Mouse (Mus musculus) ES-E14 (cell line): ENCODE measurements around the gene Phldb3.

Experiments used
- CHD2 ChIP-seq: IDR thresholded peaks from 2 replicates; pipeline ENCODE4 v1.6.1; 2014; ENCODE audit warnings: mild to moderate bottlenecking, low read depth, low read length, inconsistent platforms
- ZNF384 ChIP-seq: IDR thresholded peaks from 2 replicates; pipeline ENCODE4 v1.6.1; 2012; ENCODE audit warnings: low read depth, low read length, inconsistent platforms

DNA sequence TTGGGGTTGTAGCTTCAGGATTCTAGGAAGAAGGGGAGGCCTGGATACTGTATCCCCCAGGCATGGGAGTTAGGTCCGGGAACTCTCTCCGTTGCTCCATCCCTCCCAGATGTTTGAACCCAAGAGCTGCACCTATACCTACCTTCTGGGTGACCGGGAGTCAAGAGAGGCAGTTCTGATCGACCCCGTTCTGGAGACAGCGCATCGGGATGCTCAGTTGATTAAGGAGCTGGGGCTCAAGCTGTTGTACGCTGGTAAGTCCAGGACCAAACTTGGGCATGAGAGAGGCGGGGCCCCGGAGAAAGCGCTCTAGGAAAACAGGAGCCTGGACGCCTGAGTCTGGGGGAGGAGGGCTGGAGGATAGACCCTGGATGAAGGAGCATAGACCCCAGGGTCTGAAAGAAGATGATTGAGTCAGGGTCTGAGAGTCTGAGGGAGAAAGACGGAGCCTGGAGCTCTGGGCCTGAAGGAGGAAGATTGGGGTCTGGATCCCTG, 16.2 kb upstream of the Phldb3 start:
- TF ChIP-seq ZNF384 = no peak
- TF ChIP-seq CHD2 = no peak
